Mouse (Mus musculus) layer of hippocampus, adult 2 months (tissue): ENCODE results near the gene Gm5890. TPM values are rescaled to one million over a fixed set of nuclear protein-coding genes. Genes with fewer than 3 reads are reported as not detected.
"Not testable (repeated sequence)": the region's sequence is repeated elsewhere in the genome, so short reads cannot be mapped to it uniquely, and the experiment has no call there.

Experiments used
- DNase-seq, 2 experiments: peaks; one replicate each; pipeline ENCODE4 v3.0.0; 2022; ENCODE audit warnings: low spot score in 2 of 2
- H3K27ac ChIP-seq: fragments of 200-600 bp; 2 replicates; pipeline ENCODE4 v1.8.1; 2022
- H3K4me3 ChIP-seq: fragments of 200-600 bp; 2 replicates; pipeline ENCODE4 v1.8.1; 2022; ENCODE audit warnings: mild to moderate bottlenecking
- long read RNA-seq, 2 experiments: library from polyadenylated mRNA; stranded (forward); transcript quantifications; one replicate each; pipeline ENCODE4 v2.0.0; 2021; ENCODE audit warnings: borderline mapping rate in 2 of 2
- total RNA-seq, 2 experiments: library from RNA; stranded (reverse); gene quantifications; 2 replicates each; pipeline ENCODE4 v1.2.3; 2021

Gene Gm5890
- not detected for total RNA-seq
- long read RNA-seq, experiment 1 = 0 reads
- long read RNA-seq, experiment 2 = 0 reads

- not testable (repeated sequence) for DNase-seq, H3K27ac ChIP-seq, H3K4me3 ChIP-seq
Measured at GRCm38 (mm10) chr7:20262734-20263133, at the start of gene Gm5890. TSS of gene Gm5890 (minus strand) at chr7:20262834.

DNA sequence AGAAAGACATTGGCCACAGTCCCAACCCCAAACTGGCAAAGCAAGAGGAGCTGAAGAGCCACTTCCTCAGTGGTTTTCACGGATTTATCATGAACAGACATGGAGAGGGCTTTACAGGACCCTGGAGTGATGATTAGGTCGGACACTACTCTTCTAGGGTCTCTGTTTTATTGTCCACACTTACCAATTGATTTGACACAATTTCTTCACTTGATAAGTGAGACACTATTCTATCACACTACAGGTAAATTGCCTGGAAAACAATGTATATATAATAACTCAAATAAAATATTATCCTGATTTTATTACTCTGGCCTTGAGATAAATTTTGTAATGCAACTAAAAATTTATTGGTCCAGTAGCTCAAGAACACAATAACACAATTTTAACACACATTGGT, 28.9 kb downstream of the Gm5890 start, which contains the start of gene Gm4498:
Gene Gm4498, minus strand, starts transcription at position 101 of the 400 bp plus-strand sequence.
- H3K4me3 ChIP-seq, H3K27ac ChIP-seq, DNase-seq: not testable (repeated sequence)

Other genes with a start within 250 kb of the Gm5890 start
- gene Vmn1r91, start 163.2 kb downstream of the Gm5890 start, total RNA-seq = not detected
- not detected for gene Gm16442, start 140.3 kb downstream of the Gm5890 start, total RNA-seq
- not detected for gene Vmn1r93, start 123.7 kb downstream of the Gm5890 start, total RNA-seq
- gene Vmn1r94, start 94.5 kb downstream of the Gm5890 start, total RNA-seq = not detected
- gene Vmn1r95, start 69.1 kb downstream of the Gm5890 start, total RNA-seq = not detected
- not detected for gene Gm6164, start 57.2 kb downstream of the Gm5890 start, total RNA-seq
- not detected for gene Gm4498, start 29.0 kb downstream of the Gm5890 start, total RNA-seq
- gene Gm4133, start 71.2 kb upstream of the Gm5890 start, total RNA-seq = not detected
- gene Gm5728, start 112.6 kb upstream of the Gm5890 start, total RNA-seq = not detected
- gene Vmn1r100, start 155.1 kb upstream of the Gm5890 start, total RNA-seq = not detected
- gene Vmn1r101, start 179.8 kb upstream of the Gm5890 start, total RNA-seq = not detected
- not detected for gene Gm10670, start 212.1 kb upstream of the Gm5890 start, total RNA-seq
- not detected for gene Vmn1r103, start 247.7 kb upstream of the Gm5890 start, total RNA-seq